Mouse (Mus musculus): ENCODE measurements around the gene Tcerg1l. TPM values are rescaled to one million over a fixed set of nuclear protein-coding genes. Genes with fewer than 3 reads are reported as not detected.
A peak's percentile ranks its signal among the peaks of the same experiment; 100 is the strongest.

Gene Tcerg1l
- polyA plus RNA-seq, 1 experiment: 0.16 TPM

GRCm38 (mm10) chr7:138178617-138179016 lies 218.9 kb downstream of the Tcerg1l start:
- H3K4me1 ChIP-seq (ENCODE audit: control insufficient read depth, insufficient read depth, low read length): no peaks in the 10 kb centered on the region
- WGBS: 82% methylated on average over 2 of the region's 2 CpGs

GRCm38 (mm10) chr7:138176026-138176425 lies 221.5 kb downstream of the Tcerg1l start:
- no peaks in the 10 kb centered on the region for H3K36me3 ChIP-seq (ENCODE audit: control insufficient read depth, insufficient read depth, low read length)
- no peaks in the 10 kb centered on the region for H3K27me3 ChIP-seq (replicated peaks; ENCODE audit: control insufficient read depth, insufficient read depth, low read length)
- WGBS: 30% methylated on average over 2 of the region's 2 CpGs
- no peaks in the 10 kb centered on the region for H3K4me1 ChIP-seq (ENCODE audit: control insufficient read depth, insufficient read depth, low read length)
- no peak overlapping the region for H3K27ac ChIP-seq (ENCODE audit: insufficient read depth, low read depth, low read length)
- TF ChIP-seq CTCF (conservative IDR thresholded peaks at IDR 0.05; ENCODE audit: insufficient read depth, insufficient read length, low read depth, low read length) (no peak), POLR2A (IDR thresholded peaks at IDR 0.05; ENCODE audit: low read depth, low read length) (no peak)
- peak; percentile 81 for DNase-seq
- no peak overlapping the region for H3K4me3 ChIP-seq (ENCODE audit: insufficient read depth, low read depth, low read length)

More at GRCm38 (mm10) chr7:138178617-138179016, 218.9 kb downstream of the Tcerg1l start:
- Histone ChIP-seq H3K27me3 (replicated peaks; ENCODE audit: control insufficient read depth, insufficient read depth, low read length) (no peaks in the 10 kb centered on the region), H3K4me3 (ENCODE audit: insufficient read depth, low read depth, low read length) (no peak overlapping the region), H3K27ac (ENCODE audit: insufficient read depth, low read depth, low read length) (no peak overlapping the region), H3K36me3 (ENCODE audit: control insufficient read depth, insufficient read depth, low read length) (no peaks in the 10 kb centered on the region)
- TF ChIP-seq POLR2A (IDR thresholded peaks at IDR 0.05; ENCODE audit: low read depth, low read length): no peak
- no peak for TF ChIP-seq CTCF (conservative IDR thresholded peaks at IDR 0.05; ENCODE audit: insufficient read depth, insufficient read length, low read depth, low read length)
- no peak for DNase-seq

GRCm38 (mm10) chr7:138170389-138170788 lies 227.1 kb downstream of the Tcerg1l start:
- TF ChIP-seq POLR2A (IDR thresholded peaks at IDR 0.05; ENCODE audit: low read depth, low read length) (no peak), CTCF (conservative IDR thresholded peaks at IDR 0.05; ENCODE audit: insufficient read depth, insufficient read length, low read depth, low read length) (no peak)
- no peak overlapping the region for H3K27ac ChIP-seq (ENCODE audit: insufficient read depth, low read depth, low read length)
- WGBS: 78% methylated on average over 4 of the region's 4 CpGs
- H3K4me3 ChIP-seq (ENCODE audit: insufficient read depth, low read depth, low read length): no peak overlapping the region
- H3K4me1 ChIP-seq (ENCODE audit: control insufficient read depth, insufficient read depth, low read length): no peaks in the 10 kb centered on the region
- H3K27me3 ChIP-seq (replicated peaks; ENCODE audit: control insufficient read depth, insufficient read depth, low read length): no peaks in the 10 kb centered on the region
- no peaks in the 10 kb centered on the region for H3K36me3 ChIP-seq (ENCODE audit: control insufficient read depth, insufficient read depth, low read length)
- DNase-seq: no peak
